Mouse (Mus musculus) liver, postnatal 0 days (tissue): ENCODE data around the gene Dnajc30.

Experiments used
- CTCF ChIP-seq: sonication (generic); IDR thresholded peaks from 2 replicates; pipeline ENCODE4 v1.5.1; 2016; ENCODE audit warnings: antibody characterized with exemption, low read depth
- EP300 ChIP-seq: IDR thresholded peaks from 2 replicates; pipeline ENCODE4 v1.6.1; 2016; ENCODE audit warnings: antibody characterized with exemption, low read depth, mild to moderate bottlenecking

- TF ChIP-seq CTCF (no peak), EP300 (no peak; the same call in 1 of the 2 replicates)
These were observed 28.2 kb upstream of the Dnajc30 start for GRCm38 (mm10) chr5:135035608-135036359.
